Mouse (Mus musculus) fat pad, adult 2 months (tissue): ENCODE results near the gene 4930404H24Rik.
"Not testable (repeated sequence)": the region's sequence is repeated elsewhere in the genome, so short reads cannot be mapped to it uniquely, and the experiment has no call there.

Experiments used
- DNase-seq: peaks from one replicate; pipeline ENCODE4 v3.0.0-alpha.2; 2011; ENCODE audit warnings: low read depth, low spot score; ENCODE audit errors: extremely low read depth

The 4930404H24Rik gene

DNA sequence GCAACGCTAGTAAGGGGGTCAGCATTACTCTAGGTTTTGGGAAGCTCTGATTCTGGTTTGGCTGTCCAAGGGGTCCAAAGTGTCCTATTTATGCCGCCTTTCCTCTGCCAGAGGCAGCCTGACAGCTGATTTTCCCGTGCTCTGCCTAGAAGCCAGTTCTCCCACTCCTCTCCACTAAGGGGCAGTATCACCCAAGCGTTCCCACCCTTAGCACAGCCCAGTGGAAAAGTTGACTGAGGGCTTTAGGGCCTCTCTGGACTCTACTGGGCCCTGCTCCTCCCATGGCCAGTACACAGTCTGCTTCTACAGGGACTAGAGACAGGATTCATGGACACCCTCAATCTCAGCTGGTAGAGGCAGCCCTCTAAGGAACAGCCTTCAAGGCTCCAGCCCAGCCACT is 14.0 kb upstream of the 4930404H24Rik start:
- DNase-seq = no peak

DNA sequence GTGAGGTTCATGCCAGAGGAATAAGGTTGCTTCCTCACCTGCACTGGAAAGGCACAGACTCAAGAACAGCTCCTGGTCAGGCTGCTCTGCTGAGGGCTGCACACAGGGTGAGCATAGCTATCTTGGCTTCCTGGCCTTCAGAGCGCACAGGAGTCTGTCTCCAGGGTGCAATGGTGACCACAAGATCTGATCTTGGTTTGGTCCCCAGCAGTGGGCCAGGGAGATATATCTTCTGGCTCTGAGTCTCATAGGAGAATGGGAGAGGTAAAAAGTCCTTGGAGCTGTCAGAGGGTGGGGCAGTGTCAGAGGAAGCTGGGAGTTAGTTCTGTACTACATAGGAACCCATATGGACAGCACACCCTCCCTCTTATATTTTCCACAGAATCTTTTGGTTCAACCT is 13.1 kb upstream of the 4930404H24Rik start:
- no peak for DNase-seq

DNA sequence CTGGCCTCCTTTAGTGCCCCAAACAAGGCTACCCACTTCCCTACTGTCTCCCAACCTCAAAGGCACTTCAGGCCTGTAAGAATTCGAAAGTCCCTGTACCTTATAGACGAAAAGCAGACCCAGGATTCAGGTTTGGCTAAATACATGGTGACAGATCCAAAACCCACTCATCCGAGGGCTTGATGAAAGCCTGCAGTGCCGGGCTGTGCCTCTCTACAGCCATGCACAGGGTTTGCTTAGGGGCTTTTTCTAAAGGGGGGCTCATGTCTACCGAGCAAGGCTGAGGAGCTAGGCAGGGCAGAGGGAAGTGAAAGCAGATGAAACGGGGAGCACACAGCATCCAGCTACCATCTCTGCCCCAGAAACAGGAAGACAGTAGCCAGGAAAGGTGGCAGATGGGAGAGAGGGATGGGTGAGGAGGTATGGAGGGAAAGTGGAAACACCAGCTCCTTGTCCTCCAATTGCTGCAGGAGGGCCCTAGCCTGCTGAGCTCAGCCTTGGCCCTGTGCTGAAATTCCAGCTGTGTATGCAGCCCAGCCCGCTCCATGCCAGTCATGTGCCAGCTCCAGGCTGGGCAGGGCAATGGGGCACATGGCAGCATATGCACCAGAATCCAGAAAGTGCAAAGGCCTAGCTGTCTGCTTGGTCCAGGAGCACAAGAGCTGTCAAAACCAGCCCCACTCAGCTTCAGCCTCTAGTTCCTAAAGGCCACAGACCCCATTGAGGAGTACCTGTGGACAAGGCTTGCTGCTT is 11.3 kb upstream of the 4930404H24Rik start:
- no peak for DNase-seq

DNA sequence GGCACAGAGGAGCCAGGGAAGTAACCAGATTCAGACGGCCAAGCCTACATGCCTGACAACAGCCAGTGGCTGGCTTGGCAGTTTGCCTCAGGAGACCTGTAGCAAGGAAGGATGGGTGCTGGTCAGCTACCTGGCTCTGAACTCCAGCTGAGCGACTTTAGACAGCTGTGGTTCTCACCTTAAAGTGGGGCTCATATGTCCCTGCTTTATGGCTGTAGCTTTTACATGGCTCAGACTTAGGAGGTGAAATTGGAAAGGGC is 10.8 kb upstream of the 4930404H24Rik start:
- DNase-seq = no peak

DNA sequence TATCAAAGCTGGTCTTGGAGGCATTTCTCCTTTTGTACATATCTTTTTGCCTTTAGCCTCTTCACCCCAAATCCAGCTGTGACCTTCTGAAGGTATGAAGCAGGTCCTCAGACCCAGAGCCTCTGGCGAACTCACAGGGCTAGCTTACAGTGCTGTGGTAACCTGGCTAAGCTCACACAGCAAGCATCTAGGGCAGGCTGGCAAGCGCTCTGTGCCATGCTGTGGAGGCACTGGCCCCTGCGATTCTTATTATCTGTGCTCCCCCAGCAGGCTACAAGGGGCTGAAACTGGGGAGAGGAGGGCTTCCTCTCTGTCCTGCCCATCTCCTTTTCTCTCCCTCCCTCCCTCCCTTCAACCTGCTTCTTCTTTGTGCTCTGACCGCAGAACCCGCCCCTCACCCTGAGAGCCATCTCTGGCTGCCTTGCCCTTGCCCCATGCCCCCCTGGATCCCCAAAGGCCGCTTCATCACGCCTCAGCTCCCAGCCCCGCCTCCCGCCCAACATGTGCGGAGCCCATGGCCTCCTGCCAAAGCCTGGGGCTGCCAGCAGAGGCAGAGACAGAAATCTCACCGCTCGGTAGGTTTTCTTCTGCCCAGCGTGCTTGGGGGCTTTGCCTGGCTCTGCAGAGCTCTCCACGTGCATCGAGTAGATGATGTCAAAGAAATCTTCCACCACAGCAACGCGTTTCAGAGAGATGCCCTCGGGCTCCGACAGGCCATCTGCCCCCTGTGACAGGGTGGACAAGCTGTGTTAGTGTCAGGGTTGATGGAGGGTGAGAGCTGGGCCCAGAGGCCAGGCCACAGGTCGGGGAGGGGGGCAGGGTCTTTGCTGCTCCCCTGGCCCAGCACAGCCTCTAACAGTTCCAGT is 9.2 kb upstream of the 4930404H24Rik start:
- no peak for DNase-seq

DNA sequence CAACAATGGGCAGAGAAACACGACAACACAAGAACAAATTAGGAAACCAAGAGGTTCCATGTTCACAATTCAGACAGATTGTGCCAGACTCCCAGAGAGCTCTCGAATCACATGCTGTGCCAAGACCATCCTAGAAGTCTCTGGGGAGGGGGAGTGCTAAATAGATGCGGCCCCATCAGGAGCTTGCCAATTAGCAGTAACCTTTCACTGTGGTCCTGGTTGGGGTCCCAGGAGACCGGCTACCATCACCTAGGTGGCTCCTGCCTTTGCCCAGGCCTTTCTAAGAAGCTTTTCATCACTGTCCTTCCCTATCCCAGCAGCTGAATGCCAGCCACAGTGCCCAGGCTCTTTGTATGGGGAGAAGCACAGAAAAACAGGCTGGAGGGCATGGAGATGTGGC is 8.5 kb upstream of the 4930404H24Rik start:
- DNase-seq = no peak

DNA sequence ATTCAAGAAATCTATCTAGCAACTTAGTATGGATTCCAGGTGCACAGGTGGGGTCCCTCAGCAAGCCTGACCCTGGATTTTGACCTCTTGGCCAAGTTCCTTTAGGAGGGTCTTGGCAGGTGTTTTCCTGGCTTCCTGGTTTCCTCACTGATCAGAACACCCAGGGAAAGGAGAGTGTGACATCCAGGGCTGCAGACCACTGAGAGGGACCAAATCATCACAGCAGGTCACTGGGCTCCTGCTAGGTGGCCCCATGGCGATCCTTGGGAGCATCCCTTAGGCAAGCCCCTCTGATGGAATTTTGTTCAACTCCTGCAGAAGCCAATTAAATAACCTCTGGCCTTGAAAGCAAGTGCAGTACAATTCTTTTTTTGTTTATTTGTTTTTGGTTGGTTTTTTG is 2.5 kb upstream of the 4930404H24Rik start:
- no peak for DNase-seq

DNA sequence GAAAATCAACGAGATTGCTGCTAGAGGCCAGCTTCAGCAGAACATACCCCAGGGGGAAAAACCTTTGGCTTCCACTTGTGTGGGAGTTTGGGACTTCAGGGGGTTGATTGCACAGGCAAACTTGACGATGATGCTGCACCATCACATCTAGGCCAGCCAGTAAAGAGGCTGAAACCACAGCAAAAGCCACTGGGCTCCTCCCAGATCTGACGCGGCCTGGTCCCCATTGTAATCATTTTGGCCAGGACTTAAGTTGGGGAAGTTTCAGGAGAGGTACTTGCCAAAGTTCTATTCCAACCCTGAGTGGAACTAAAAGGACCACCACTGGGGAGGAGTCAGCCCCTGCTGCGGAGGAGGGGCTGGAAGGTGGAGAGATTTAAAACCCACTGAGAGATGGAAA is 1.6 kb upstream of the 4930404H24Rik start:
- no peak for DNase-seq

DNA sequence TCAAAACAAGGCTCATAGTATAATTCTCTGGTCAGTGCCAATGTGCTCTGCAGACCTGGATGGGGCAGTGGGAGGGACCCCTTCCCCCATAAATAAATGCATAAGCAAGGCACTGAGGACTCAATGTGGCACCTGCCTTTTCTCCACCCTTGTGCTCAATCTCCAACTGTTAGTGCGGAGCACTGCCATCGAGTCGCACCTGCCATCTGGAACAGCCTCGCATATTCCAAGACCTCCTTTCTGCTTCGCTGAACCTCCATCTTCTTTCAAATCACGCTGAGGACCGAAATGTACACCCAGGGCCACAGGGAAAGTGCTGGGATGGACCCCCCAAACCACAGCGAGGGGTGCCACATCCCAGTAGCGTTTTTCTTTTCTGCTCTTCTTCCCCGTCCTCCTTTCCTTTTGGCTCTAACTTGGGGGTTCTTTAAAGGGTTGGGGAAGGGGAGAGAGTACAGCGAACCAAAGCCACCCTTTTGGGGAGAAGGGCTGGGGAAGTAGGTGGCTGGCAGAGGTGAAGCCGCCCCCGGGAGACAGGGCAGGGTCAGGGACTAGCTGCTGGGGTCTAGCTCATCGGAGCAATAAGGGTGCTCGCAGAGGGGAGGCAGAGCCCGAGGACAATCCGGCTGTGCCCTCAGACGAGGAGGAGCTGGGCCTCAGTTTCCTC is 945 bp upstream of the 4930404H24Rik start:
- DNase-seq = no peak

DNA sequence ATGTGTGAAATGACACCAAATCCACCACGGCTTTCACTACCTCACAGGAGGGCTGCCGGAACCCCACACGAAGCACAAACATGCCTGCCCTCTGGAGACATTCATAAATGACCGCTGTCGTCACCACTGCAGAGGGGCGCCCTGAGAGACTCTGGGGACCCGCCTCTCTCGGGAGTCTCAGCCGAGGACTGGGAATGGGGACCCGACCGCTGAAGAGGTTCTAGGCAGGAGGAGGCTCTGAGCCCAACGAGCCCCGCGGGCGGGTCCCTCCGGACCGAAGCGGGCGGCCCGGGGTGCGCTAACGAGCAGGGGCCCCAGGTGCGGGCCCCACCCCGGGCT is 442 bp upstream of the 4930404H24Rik start:
- no peak for DNase-seq

DNA sequence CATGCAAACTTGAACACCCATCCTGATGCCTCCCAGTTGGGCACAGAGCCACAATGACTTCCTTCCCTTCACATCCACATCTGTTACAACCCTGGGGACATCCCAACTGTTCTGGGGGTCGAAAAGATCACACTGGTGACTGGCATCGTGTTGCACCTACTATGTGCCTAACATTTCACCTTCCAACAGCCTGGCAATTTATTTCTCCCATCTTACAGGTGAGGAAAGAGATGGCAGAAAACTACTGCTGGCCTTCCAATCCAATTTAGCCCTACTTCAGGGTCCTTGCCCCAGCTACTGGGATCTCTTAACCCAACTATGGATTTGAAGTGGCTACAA is 772 bp downstream of the 4930404H24Rik start:
- no peak for DNase-seq

DNA sequence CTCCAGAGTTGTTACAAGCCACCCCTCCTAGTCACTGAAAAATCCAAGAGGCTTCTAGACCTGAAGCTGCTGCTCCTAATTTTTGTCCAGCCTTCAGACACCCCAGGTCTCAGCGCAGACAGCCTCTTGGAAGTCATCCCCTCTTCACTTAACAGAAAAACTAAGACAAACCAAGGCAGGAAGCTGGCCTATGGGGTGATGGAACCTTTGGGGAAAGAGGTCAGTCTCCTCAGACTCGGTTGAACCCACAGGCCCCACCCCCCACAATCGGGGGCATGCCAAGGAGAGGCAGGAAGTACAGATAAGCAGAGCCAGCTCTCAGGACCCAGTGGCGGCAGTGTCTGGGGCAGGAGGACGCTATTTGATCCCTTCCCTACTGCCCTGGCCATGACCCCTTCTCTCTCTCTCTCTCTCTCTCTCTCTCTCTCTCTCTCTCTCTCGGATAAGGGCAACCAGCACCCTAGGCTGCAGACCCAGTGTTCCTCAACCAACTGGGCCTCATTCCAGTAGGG is 1.2 kb downstream of the 4930404H24Rik start:
- DNase-seq = no peak

DNA sequence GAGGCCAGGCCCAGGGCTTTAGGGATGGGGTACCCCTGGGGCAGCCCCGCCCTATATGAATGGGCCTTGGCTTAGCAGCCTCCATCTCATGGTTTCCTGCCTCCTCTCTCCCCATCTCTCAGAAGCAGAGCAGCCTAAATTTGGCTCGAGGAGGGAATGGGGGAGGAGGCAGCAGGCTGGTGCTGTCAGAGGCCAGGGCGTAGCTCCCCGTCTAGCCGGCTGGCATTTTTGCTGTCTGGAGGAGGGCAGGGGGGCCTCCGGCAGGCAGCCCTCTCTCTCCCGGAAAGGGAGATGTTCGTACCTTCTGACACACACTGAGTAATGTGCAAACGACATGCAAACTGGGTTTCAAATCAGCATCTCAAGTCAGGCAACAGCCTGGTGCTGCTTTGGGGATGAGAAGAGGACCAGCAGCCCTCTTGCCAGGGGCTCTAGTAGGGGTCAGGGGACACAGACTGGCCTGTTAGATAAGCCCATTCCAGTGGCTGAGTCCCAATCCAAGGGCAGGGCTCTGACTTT is 1.8 kb downstream of the 4930404H24Rik start:
- no peak for DNase-seq

DNA sequence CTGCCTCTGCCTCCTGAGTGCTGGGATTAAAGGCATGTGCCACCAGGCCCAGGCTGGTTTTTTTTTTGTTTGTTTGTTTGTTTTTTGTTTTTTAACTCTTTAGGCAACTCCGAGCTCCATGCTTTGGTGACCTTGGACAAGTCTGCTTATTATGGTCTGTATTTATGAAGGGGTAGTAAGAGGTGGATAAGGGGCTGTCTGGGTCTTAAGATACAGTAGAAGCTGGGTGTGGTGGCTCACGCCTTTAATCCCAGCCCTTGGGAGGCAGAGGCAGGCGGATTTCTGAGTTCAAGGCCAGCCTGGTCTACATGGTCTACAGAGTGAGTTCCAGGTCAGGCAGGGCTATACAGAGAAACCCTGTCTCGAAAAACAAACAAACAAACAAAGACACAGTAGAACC is 2.8 kb downstream of the 4930404H24Rik start:
- DNase-seq = not testable (repeated sequence)

DNA sequence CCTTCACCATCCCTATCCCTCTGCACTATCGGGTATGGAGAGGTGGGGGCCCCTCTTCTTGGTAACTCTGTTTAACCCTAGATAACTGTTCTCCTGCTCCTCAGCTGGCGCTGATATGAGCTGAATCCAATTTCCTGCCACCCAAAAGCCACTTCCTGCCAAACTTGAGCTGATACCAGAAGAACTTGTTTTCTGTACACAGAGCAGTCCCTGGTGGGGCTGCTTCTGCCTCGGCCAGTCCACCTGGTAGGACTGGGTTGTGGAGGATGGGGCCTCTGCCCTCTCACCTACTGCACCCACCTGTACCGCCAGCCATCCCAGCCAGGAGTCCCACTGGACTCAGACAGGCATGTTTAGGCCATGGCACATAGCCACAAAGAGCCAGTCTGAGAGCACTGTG is 3.2 kb downstream of the 4930404H24Rik start:
- no peak for DNase-seq

DNA sequence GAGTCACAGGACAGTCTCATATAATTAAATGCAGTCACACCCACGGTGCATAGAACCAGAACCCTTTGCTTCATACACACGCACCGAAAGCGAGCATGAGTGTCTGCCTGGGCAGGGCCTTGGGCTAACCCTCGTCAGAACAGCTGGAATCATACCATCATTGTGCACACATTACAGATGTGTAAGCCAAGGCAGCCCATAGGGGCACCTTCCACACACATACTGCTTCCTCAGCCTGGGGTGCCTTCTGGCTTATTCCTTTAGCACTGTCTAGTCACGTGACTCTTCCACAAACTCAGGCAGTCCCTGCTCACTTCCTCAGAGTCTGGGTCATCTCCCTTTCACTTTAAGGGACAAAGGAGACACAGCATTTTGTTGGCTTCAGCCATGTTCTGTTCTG is 3.7 kb downstream of the 4930404H24Rik start:
- no peak for DNase-seq

DNA sequence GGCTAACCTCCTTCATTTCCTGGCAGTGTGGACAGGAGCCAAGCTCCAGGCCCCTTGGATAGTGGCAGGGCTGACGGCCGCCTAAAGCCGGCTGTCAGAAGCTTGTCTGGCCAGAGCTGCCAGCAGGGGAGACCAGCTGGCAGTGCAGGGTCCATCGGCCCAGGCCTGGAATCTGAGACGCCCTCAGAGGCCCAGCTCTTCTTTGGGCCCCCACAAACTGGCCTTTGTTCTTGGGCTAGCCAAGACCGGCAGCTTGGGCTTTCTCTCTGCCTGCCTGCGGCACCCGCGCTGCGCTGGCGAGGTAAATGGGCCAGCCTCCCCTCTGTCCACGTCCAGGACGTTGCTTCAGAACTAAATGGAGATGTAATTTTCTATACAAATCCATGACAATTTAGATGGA is 4.3 kb downstream of the 4930404H24Rik start:
- DNase-seq = no peak

DNA sequence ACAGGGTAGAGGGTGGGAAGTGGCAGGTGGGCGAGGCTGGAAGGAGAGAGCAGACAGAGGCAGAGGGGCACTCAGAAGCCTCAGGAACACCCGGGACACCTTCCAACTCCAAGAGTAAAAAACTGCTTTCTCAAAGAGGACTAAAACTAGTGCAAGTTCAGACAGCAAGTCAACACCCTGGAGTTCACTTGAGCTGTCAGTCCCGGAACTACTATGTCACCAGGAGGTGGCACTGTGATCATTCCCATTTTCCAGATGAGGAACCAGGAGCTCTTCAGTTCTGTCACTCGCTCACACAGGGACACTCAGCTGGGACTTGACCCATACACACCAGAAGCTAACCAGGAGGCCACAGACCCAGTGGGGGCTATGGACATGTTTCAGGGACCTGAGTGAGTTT is 6.6 kb downstream of the 4930404H24Rik start:
- DNase-seq = no peak

DNA sequence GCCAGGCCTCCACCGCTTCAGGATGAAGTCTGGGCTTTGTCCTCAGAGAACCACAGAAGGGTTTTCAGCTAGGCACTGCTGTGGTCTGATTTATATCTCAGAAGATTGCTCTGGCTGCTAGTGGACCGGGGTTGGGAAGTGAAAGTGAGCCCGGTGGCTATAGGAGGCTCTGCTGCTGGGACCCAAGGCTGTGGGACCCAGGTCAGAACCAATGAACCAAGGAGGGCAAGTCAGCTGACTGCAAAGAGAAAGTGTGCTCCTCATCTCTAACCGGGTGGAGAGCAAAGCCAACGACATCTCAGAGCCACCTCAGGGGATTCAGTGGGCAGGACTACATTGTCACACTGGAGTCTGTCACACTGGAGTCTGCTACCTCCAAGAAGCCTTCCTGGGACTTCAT is 13.8 kb downstream of the 4930404H24Rik start:
- DNase-seq = no peak

DNA sequence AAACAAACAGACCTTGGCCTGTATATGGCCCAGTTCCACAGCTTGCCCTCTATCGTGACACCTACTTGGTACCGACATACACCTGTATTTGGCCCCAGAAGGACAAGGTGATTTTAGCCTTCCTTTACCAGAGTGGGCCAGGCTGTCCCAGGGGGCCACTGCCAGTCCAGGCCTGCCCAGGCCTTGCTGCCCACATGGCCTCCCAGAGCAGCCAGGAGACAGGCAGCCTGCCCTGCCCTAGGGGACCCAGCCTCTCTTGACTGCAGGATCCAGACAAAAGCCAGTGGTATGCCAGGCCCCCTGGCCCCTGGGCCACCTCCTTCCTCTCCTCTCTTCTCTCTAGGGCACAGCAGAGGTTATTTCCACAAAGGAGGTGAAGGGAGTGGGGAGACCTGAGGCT is 15.4 kb downstream of the 4930404H24Rik start:
- no peak for DNase-seq

DNA sequence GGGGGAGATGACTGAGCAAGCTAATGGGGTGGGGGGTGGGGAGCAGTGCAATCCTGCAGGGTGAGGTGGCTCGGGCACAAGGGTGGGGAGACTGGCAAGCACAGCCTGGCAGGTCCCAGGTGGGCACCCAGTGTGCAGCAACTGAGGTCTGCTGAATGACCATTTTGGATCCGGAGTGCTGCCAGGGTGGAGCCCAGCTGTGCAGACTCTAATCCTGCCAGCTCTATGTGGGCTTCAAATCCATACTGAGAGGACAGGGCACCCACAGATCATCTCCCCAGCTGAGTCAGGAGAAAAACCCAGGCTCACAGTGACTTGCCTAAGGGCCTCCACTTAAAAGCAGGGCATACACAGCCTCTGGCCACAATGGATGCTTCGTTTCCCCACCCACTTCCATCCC is 15.8 kb downstream of the 4930404H24Rik start:
- no peak for DNase-seq
